Mouse (Mus musculus) limb, embryonic 11.5 days (tissue): ENCODE measurements at regions not wholly inside any gene's neighbourhood (a gene's known extent, or its start where the extent isn't known, plus 50 kb on each side); places are given as distances from the start of the nearest gene placed in this dataset.

Source experiments
- ATAC-seq: fragments of 200-750 bp; cut with Nextera tagmentation; 2 replicates; pipeline ENCODE4 v1.8.0; 2017; ENCODE audit warnings: low read depth; ENCODE audit not compliant: insufficient number of reproducible peaks, low FRiP score, low TSS enrichment
- DNase-seq: peaks from one replicate; pipeline ENCODE4 v3.0.0-alpha.2; 2015; ENCODE audit warnings: low spot score
- H3K27ac ChIP-seq: fragments of 300-500 bp; sonication (generic); replicated peaks from 2 replicates; pipeline ENCODE4 v1.5.1; 2014; ENCODE audit warnings: low read depth, mild to moderate bottlenecking, low read length
- H3K27me3 ChIP-seq: fragments of 300-500 bp; sonication (generic); 2 replicates; pipeline ENCODE4 v1.6.1; 2014; ENCODE audit warnings: mild to moderate bottlenecking, low read length, mixed read lengths; ENCODE audit not compliant: control insufficient read depth, insufficient read depth
- H3K36me3 ChIP-seq: fragments of 300-500 bp; sonication (generic); 2 replicates; pipeline ENCODE4 v1.6.1; 2014; ENCODE audit warnings: mild to moderate bottlenecking, low read length, moderate library complexity, mixed read lengths; ENCODE audit not compliant: control insufficient read depth, insufficient read depth
- H3K4me1 ChIP-seq: fragments of 300-500 bp; sonication (generic); 2 replicates; pipeline ENCODE4 v1.6.1; 2014; ENCODE audit warnings: low read length, mixed read lengths; ENCODE audit not compliant: control insufficient read depth, insufficient read depth
- H3K4me2 ChIP-seq: fragments of 300-500 bp; sonication (generic); 2 replicates; pipeline ENCODE4 v1.6.1; 2014; ENCODE audit warnings: low read depth, mild to moderate bottlenecking, moderate library complexity; ENCODE audit not compliant: severe bottlenecking
- H3K4me3 ChIP-seq: fragments of 300-500 bp; sonication (generic); 2 replicates; pipeline ENCODE4 v1.5.1; 2014; ENCODE audit warnings: low read depth, low read length
- H3K9ac ChIP-seq: fragments of 300-500 bp; sonication (generic); 2 replicates; pipeline ENCODE4 v1.6.1; 2014; ENCODE audit warnings: mild to moderate bottlenecking, low read length
- H3K9me3 ChIP-seq: fragments of 300-500 bp; sonication (generic); 2 replicates; pipeline ENCODE4 v1.6.1; 2016; ENCODE audit warnings: low read length; ENCODE audit not compliant: control insufficient read depth
- WGBS: fragments of 180-500 bp; shearing (Covaris S2); extraction: QIAGEN DNeasy Blood & Tissue Kit; methylation state at CpG from one replicate; pipeline ENCODE4 v1.1.7; 2014; 5-methylcytosine and 5-hydroxymethylcytosine counted together

DNA sequence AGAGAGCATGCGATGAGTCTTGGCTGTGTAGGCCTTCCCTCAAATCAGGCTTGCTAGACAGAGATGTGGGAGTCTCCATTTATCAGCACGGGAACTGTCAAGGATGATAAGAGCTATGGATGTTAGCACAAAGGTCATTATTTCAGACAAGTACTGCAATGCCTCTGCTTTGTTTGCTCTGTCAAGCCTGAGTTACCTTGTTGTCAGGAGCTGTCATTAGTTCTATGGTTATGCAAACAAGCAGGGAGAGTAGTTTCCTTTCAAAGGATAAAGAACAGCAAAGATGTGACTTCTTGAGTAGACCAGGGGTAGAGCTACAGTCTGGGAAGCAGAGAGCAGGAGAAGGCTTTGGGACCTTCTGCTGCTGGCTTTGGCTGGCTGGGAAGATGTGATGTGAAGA is 461.5 kb upstream of the Btbd3 start:
- no peak overlapping the region for H3K4me3 ChIP-seq
- 90% methylated on average over 2 of the region's 2 CpGs for WGBS

DNA sequence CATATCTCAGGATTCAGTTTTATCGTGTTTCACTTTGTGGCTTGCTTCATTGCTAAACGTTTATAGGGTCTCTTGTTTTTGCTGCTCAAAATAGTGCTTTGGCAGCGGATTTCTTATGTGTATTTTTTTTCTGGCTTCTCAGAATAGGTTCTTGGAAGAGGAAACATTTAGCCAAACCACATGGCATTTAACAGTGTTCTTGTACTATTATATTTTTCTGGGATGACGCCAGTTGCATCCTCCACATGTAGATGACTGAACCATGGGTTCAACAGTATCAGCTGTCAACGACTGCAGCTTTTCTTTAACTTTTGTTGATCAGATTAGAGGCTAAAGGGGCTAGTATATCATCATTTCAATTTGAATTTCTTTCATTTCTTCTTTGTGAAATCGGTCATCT is 472.3 kb upstream of the Btbd3 start:
- Histone ChIP-seq H3K27ac (no peak overlapping the region), H3K4me3 (no peak overlapping the region), H3K36me3 (no peaks in the 10 kb centered on the region), H3K9me3 (no peaks in the 10 kb centered on the region), H3K9ac (no peak overlapping the region), H3K4me2 (no peak overlapping the region), H3K27me3 (no peaks in the 10 kb centered on the region), H3K4me1 (no peaks in the 10 kb centered on the region)
- DNase-seq: no peak
- 86% methylated on average over 6 of the region's 6 CpGs for WGBS
- no peak for ATAC-seq

More for the DNA sequence above, 461.5 kb upstream of the Btbd3 start:
- no peak overlapping the region for H3K4me2 ChIP-seq
- no peak overlapping the region for H3K9ac ChIP-seq
- no peaks in the 10 kb centered on the region for H3K9me3 ChIP-seq
- DNase-seq (no peak), ATAC-seq (no peak)
- H3K27me3 ChIP-seq: no peaks in the 10 kb centered on the region
- H3K27ac ChIP-seq: no peak overlapping the region
- no peaks in the 10 kb centered on the region for H3K36me3 ChIP-seq
- H3K4me1 ChIP-seq: no peaks in the 10 kb centered on the region

GRCm38 (mm10) chr2:137777430-137777829 is 478.9 kb upstream of the Btbd3 start:
- Histone ChIP-seq H3K36me3 (no peaks in the 10 kb centered on the region), H3K4me1 (no peaks in the 10 kb centered on the region), H3K9ac (no peak overlapping the region), H3K4me3 (no peak overlapping the region), H3K9me3 (no peaks in the 10 kb centered on the region), H3K4me2 (no peak overlapping the region), H3K27me3 (no peaks in the 10 kb centered on the region), H3K27ac (no peak overlapping the region)
- DNase-seq: no peak
- ATAC-seq: no peak
- 87% methylated on average over 3 of the region's 3 CpGs for WGBS

DNA sequence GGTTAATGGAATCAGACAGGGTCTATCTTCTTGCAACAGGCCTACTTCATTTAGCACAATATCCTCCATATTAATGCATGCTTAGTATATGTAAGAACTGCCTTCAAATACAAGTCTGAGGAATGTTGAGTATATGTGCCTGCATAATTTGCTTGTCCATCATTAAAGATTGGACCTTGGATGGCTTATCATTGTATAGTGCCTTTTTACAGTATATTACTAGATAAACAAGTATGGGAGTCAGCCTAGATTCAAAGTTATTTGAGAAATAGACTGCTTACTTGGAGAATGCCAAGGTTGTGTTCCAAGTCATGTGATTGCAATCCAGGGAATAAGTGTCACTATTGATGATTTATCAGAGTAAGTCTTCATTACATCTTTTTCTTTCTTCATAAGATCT is 491.6 kb upstream of the Btbd3 start:
- DNase-seq: no peak
- ATAC-seq: no peak
- H3K27me3 ChIP-seq: no peaks in the 10 kb centered on the region
- no peak overlapping the region for H3K27ac ChIP-seq
- no peak overlapping the region for H3K4me3 ChIP-seq
- H3K9me3 ChIP-seq: no peaks in the 10 kb centered on the region
- H3K4me2 ChIP-seq: no peak overlapping the region
- H3K36me3 ChIP-seq: no peaks in the 10 kb centered on the region
- H3K9ac ChIP-seq: no peak overlapping the region
- H3K4me1 ChIP-seq: no peaks in the 10 kb centered on the region

DNA sequence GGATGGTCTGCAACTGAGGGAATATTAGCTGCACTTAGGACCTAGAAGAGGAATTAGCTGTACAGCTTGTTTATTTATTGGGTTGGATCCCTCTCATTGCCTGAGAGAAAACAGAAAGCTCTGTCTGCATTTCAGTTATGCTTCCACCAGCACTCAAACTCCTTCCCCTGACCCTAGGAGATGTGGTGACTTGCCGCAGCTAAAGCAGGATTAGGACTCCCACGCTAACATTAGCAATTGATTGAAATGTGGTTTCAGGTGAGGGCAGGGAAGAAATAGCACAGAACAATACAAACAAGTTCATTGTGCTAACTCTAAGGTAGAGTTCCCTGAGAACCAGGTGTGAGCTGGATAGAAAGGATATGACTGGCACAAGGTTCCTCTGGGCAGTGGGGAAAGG is 496.9 kb upstream of the Btbd3 start:
- Histone ChIP-seq H3K36me3 (no peaks in the 10 kb centered on the region), H3K9ac (no peak overlapping the region), H3K4me2 (no peak overlapping the region), H3K4me3 (no peak overlapping the region), H3K27ac (no peak overlapping the region), H3K4me1 (no peaks in the 10 kb centered on the region), H3K9me3 (no peaks in the 10 kb centered on the region), H3K27me3 (no peaks in the 10 kb centered on the region)
- no peak for DNase-seq
- ATAC-seq: no peak
- 88% methylated on average over 2 of the region's 2 CpGs for WGBS

- H3K27me3 ChIP-seq: no peaks in the 10 kb centered on the region
- H3K9ac ChIP-seq: no peak overlapping the region
- no peak overlapping the region for H3K4me3 ChIP-seq
- no peak overlapping the region for H3K27ac ChIP-seq
- H3K4me1 ChIP-seq: no peaks in the 10 kb centered on the region
- H3K9me3 ChIP-seq: no peaks in the 10 kb centered on the region
- H3K36me3 ChIP-seq: no peaks in the 10 kb centered on the region
- WGBS: 80% methylated on average over 4 of the region's 4 CpGs
- DNase-seq: no peak
- ATAC-seq: no peak
- no peak overlapping the region for H3K4me2 ChIP-seq
Measured at GRCm38 (mm10) chr2:137758389-137758788, 498.0 kb upstream of the Btbd3 start.

DNA sequence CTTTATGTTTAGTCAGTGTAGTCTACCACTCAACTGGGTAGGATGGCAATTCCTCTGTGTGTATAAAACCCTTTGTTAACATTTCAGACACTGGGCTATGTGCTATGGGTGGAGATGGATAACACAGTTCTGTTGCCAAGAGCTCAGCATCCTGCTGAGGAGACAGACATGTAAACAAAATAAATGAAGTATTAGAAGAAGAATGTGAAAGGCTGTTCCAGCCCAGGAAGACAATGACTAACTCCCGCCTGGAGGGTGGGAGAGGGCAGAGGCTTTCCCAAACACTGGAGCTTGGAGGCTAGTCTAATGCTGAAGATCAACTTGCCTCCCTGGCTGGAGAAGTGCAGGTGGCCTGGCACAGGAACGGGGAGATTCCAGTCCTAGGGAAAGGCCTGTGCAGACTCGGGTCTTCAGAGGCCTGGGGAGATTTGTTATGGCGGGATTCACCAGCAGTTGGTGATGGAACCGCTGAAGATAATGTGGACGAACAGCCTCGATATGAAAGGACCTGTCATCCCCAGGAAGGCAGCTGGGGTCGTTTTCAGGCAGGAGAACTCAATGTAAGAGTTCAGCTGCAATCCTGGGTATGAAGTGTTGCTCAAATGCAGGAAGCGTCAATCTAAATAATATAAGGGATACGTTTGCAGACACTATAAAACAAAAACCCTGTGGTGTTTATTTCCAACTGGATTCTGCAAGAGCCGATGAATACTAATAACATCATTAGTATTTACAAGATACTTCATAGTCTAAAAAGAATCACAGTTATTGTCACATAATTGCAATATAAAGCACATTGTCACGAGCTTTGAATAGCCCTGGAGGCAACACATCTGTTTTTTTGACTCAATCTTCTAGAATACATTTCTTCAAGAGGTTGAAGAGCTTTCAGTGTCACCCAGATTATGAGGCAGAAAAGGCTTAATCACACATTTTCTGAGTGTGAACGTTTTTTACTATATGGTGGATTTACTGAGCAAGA is 498.8 kb upstream of the Btbd3 start:
- no peak overlapping the region for H3K4me3 ChIP-seq
- no peak overlapping the region for H3K27ac ChIP-seq
- DNase-seq (no peak), ATAC-seq (no peak)
- no peaks in the 10 kb centered on the region for H3K4me1 ChIP-seq
- no peaks in the 10 kb centered on the region for H3K27me3 ChIP-seq
- H3K36me3 ChIP-seq: no peaks in the 10 kb centered on the region
- 57% methylated on average over 13 of the region's 13 CpGs for WGBS
- no peak overlapping the region for H3K4me2 ChIP-seq
- no peak overlapping the region for H3K9ac ChIP-seq
- no peaks in the 10 kb centered on the region for H3K9me3 ChIP-seq

DNA sequence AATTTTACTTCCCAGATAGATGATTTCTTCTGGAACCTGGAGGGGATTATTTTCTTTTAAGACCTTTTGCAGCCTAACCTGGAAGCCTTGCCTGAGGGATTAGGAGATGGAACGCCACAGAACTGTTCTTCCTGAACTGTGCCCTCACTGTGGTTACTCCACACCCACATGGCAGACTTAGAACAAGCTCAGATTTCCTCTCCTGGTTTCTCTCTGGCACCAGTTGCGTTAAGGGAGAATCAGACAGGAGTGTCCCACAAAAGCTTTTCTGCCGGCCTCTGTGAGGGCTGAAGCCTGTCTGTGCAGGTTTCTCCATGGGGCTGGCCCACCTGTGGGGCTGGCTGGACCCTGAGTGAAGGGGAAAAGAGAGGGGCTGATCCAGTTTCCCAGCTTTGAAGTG is 500.1 kb upstream of the Btbd3 start:
- no peaks in the 10 kb centered on the region for H3K36me3 ChIP-seq
- no peaks in the 10 kb centered on the region for H3K4me1 ChIP-seq
- no peaks in the 10 kb centered on the region for H3K9me3 ChIP-seq
- no peak overlapping the region for H3K4me3 ChIP-seq
- no peak overlapping the region for H3K9ac ChIP-seq
- H3K4me2 ChIP-seq: no peak overlapping the region
- no peaks in the 10 kb centered on the region for H3K27me3 ChIP-seq
- WGBS: 4% methylated on average over 3 of the region's 3 CpGs
- H3K27ac ChIP-seq: no peak overlapping the region
- ATAC-seq (no peak), DNase-seq (peak; percentile 29)

DNA sequence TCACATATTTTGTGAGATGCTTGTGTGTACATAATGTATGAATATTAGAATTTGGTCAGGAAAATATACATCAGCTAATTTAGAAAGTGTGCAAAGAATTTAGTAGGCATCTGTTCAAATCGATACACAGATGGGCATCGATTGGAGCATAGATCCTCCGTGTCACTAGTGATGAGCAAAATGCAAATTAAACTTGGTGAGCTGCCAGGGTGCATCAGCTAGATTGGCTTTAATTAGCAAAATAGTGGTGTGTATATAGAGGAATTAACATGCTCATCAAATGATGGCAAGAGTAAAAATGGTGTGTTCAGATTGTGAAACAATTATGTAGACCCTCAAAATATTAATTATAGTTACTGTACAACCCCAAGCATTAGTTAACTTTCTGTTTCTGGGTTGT is 501.9 kb upstream of the Btbd3 start:
- Histone ChIP-seq H3K9ac (no peak overlapping the region), H3K36me3 (no peaks in the 10 kb centered on the region), H3K4me3 (no peak overlapping the region), H3K27ac (no peak overlapping the region), H3K27me3 (no peaks in the 10 kb centered on the region), H3K4me2 (no peak overlapping the region), H3K9me3 (no peaks in the 10 kb centered on the region), H3K4me1 (no peaks in the 10 kb centered on the region)
- 95% methylated on average over 3 of the region's 3 CpGs for WGBS
- ATAC-seq (no peak), DNase-seq (no peak)
